Mouse (Mus musculus) gastrocnemius, postnatal 36 days (tissue): ENCODE data around the gene Agbl5. TPM values are rescaled to one million over a fixed set of nuclear protein-coding genes. Genes with fewer than 3 reads are reported as not detected.
A peak's percentile ranks its signal among the peaks of the same experiment; 100 is the strongest.

ENCODE experiments used
- DNase-seq, 2 experiments: peaks; one replicate each; pipeline ENCODE4 v3.0.0; 2022
- intact Hi-C: fragments of 180-260 bp; cut with DNase I; formaldehyde crosslinking; loops from one replicate; pipeline ENCODE4 v1.15.1; 2025
- total RNA-seq, 2 experiments: library from RNA; stranded (reverse); gene quantifications; 2 replicates each; pipeline ENCODE4 v1.2.3; 2021

Gene Agbl5
- total RNA-seq, 2 experiments from 2014 or later: 1.6 to 3.0 TPM

DNA sequence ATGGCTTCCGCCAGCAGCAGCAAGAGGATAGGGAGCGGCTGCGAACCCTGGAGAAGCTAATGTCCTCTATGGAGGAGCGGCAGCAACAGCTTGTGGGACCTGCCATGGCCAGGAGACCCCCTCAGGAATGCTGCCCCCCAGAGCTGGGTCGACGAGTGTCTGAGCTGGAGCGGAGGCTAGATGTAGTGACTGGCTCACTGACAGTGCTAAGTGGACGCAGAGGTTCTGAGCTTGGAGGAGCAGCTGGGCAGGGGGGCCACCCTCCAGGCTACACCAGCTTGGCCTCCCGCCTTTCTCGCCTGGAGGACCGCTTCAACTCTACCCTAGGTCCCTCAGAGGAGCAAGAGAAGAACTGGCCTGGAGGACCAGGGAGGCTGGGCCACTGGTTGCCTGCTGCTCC, 28.9 kb downstream of the Agbl5 start:
- intact Hi-C loops: no loop called here
- DNase-seq: no peak

DNA sequence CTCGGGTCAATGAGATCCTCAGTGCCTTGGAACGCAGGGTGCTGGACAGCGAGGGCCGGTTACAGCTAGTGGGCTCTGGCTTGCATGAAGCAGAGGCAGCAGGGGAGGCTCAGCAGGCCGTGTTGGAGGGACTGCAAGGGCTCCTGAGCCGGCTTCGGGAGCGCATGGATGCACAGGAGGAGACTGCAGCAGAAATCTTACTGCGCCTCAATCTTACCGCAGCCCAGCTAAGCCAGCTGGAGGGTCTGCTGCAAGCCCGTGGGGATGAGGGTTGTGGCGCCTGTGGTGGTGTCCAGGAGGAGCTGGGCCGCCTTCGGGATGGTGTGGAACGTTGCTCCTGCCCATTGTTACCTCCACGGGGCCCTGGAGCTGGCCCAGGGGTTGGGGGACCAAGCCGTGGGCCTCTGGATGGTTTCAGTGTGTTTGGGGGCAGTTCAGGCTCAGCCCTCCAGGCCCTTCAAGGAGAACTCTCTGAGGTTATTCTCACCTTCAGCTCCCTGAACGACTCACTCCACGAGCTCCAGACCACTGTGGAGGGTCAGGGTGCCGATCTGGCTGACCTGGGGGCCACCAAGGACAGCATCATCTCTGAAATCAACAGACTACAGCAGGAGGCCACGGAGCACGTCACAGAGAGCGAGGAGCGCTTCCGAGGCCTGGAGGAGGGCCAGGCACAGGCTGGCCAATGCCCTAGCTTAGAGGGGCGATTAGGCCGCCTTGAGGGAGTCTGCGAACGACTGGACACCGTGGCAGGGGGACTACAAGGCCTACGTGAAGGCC, 29.6 kb downstream of the Agbl5 start:
- no peak for DNase-seq
- intact Hi-C loops: no loop called here

DNA sequence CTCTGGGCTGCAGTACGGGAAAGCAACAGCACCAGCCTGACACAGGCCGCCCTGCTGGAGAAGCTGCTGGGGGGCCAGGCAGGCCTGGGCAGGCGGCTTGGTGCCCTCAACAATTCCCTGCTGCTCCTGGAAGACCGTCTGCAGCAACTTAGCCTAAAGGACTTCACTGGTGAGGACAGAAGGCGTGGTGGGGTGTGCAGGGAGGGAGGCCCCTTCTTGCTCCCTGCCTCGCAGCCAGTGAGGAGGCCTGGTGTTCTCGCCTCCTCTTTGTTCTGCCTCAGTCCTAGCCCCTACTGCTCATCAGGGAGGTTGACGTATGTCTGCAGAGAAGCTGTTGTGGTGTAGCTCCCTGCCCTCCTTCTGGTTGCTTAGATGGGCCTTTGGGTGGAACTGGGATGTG, 30.2 kb downstream of the Agbl5 start:
- intact Hi-C loops: no loop called here
- no peak for DNase-seq

DNA sequence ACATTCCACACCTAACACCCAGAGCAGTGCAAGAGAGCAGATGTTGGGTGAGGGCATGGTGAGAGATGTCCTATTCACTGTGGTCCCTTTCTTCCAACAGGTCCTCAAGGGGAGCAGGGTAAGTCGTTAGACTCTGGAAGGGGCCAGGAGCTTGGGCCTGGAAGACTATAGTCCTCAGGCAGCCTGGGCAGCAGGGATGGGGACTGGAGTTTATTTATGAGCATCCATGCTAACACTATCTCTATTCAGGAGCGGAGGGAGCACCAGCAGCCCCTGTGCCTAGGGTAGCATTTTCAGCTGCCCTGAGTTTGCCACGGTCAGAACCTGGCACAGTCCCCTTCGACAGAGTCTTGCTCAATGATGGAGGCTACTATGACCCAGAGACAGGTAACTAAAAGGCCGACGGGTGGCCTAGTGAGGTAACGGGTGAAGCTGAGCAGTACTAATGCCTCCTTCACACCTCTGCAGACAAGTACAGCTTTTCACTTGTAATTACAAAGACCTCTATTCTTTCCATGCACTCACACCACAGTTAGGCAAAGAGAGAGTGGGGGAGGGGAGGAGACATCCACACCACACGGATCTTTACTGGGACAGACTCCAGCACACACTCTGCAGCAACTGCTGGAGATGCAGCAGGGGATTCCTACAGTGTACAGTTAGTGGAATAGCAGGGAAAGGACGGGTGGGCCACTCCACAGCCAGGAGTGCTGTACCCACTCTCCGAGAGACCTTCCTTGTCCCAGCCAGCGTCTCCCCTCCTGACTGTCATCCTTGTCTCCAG, 31.5 kb downstream of the Agbl5 start:
- no peak for DNase-seq
- intact Hi-C loops: no loop called here

DNA sequence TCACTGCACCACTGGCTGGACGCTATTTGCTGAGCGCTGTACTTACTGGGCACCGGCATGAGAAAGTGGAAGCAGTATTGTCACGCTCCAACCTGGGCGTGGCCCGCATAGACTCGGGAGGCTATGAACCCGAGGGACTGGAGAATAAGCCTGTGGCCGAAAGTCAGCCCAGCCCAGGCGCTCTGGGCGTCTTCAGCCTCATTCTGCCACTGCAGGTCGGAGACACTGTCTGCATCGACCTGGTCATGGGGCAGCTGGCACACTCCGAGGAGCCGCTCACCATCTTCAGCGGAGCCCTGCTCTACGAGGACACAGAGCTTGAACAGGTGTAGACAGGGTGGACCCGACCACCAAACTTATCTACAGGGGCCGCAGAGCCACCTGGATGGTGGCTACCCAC, 32.1 kb downstream of the Agbl5 start:
- DNase-seq: no peak
- intact Hi-C loops: no loop called here

DNA sequence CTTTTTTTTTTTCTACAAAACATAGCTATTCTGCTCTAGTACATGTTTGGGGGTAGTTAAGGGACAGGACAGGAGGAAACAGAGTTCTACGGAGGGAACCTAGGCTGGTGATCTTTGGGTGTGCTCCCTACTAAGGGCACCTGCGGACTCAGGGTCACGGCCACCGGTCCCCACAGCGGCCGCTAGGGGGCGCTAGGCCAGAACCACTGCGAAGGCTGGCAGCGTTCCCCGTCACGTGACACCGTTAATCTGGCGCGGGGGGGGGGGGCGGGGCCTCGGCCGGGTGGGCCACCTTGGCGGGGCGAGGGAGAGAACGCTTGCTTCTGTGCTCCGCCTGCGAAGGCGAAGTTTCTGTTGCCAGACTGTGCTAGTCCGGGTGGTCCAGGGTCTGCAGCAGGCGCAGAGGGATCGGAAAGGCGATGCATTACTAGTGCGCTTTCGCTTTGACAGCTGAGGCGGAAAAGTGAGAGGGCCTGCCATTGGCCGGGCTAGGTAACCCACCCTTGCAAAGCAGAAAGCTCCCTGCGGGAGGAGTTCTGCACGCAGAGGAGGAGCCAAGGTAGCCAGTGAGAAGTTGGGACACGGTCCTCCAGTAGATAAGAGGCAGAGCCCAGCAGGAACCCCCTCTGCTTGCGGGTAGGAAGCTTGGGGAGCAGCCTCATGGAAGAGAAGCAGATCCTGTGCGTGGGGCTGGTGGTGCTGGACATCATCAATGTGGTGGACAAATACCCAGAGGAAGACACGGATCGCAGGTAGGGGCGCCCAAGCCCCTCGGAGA, 33.0 kb downstream of the Agbl5 start, which contains the start of gene Khk:
Khk (plus strand) TSS at position 176 of the 778 bp plus-strand sequence.
- intact Hi-C loops: no loop called here
- peak; percentile 89 to 91 for DNase-seq

DNA sequence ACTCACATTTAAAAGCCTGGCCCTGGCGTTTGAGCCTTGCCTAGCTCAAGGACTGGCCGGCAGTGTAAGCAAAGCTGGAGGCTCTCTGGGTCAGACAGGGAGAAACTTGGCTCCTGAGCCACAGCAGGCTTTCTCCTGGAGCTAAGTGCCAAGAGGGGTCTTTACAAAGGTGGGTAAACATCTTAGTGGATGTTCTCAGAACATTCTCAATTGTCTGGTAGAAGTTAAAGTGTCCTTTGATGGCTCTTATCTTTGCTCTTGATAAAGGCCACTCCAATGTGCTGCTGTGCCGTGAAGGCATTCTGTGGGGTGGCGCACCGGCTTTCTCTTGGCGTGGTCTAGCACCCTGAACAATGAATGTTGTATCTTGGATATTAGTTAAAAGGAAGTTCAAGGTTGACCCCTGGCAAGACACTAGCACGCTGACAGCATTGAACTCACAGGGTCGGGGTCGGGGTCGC, 34.1 kb downstream of the Agbl5 start:
- no peak for DNase-seq
- intact Hi-C loops: no loop called here

DNA sequence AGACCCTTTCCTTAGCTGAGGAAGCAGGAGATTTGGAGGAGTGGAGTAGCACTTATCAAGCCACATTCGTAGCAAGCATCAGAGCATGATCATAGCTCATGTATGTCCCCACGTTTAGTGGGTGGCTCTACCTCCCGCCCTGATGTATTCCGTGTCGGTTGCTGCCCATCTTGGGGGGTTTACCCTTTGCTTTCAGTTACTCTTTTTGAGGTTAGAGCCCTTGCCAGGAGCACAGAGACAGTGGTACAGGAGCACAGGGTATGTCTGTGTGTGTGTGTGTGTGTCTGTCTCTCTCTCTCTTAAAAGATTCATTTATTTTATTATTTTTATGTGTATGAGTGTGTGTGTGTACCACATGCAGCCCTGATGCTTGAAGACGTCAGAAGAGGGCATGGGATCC, 34.6 kb downstream of the Agbl5 start:
- intact Hi-C loops: no loop called here
- DNase-seq: no peak

DNA sequence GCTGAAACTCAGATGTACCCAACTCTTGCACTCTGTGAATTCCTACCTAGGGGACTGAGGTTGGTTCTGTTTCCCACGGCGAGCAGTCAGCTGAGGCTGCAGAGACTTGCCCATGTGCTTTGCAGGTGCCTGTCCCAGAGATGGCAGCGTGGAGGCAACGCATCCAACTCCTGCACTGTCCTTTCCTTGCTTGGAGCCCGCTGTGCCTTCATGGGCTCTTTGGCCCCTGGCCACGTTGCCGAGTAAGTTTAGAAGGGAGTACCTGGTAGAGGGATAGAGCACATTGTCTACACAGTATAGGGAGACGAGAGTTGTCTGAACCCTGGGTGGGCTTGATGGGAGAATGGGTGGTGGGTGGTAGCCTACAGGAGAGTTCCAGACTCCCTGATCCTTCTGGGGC, 36.1 kb downstream of the Agbl5 start:
- no peak for DNase-seq
- intact Hi-C loops: no loop called here

DNA sequence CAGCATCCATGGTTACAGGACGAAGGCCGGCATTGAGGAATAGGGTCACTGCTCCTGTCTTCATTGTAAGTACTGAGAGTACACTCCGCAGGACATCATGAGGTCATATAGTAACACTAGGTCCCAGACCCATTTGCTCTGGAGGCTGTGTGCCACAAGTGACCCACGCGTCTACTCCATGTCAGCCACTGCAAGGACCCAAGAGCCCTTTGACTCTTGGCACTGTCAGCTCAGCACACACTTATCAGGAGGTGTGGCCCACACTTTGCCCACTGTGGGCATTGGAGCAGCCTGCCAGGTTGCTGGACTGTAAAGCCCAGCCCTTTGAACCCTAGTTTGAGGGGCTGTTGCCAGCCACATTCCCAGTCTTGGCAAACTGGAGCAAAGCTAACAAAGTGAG, 36.7 kb downstream of the Agbl5 start:
- intact Hi-C loops: no loop called here

DNA sequence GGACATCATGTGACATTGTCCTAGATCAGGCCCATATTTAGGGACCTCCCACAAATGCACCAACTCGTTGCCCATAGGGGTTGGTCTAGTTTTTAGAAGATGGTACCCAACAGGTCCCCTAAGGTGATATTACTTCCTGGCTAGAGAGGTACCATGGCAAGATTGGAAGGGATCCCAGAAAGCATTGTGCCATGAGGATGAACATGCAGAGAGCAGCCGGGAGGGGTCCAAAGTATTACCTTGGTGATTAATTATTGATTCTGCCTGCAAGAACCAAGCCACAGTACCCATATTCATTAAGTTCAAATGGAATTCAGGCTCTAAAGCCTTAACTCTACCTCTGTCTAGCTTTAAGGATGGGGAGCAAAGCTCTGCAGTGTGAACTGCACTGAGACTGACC, 37.6 kb downstream of the Agbl5 start:
- no peak for DNase-seq
- intact Hi-C loops: no loop called here

More for the DNA sequence above, 36.7 kb downstream of the Agbl5 start:
- DNase-seq: no peak

DNA sequence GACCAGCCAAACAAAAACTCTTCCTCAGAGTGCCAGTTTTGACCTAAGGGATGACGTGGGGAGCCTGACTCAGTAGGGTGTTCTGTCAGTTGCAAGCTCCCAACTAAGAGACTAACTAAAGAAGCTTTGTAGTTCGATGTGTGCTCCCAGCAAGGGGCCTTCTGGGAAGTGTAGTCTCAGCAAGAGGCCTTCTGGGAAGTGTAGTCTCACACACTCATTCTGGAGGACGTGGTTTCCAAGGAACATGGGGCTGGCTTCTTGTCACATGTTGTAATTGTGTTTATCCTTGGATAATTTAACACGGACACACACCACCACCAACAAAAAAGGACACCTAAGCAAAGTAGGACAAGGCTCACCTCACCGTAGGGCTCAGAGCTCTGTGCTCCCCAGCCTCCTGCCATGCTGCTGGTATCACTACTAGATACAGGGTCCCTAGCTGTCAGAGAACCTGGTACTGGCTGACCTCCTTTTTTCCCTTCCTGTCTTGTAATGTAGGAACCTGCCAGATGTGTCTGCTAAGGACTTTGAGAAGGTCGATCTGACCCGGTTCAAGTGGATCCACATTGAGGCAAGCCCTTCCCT, 39.5 kb downstream of the Agbl5 start:
- no peak for DNase-seq
- intact Hi-C loops: loop anchor here (2.0 kb wide), 1 partner anchor 71 kb away; no protein-coding TSS in a partner anchor

DNA sequence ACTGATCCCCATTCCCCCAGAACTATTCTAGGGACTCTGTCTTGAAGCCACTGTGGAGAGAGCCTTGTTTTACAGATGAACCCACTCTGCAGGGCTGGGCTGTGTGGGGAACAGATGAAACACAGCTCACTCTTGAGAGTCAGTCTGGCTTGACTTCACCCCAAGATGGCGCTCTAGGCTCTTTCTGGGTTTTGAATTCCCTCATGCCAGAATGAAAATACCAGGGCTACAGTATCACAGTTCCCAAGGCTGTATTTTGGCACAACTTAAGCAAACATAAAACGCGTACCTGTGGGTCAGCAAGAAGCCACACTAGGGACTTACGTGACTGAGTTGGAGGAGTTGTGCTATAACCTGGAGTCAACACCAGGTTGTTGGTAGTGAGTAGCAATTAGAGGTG, 41.6 kb downstream of the Agbl5 start:
- peak; percentile 64 to 77 for DNase-seq
- intact Hi-C loops: loop anchor here (2.0 kb wide), 1 partner anchor 75 kb away; no protein-coding TSS in a partner anchor

DNA sequence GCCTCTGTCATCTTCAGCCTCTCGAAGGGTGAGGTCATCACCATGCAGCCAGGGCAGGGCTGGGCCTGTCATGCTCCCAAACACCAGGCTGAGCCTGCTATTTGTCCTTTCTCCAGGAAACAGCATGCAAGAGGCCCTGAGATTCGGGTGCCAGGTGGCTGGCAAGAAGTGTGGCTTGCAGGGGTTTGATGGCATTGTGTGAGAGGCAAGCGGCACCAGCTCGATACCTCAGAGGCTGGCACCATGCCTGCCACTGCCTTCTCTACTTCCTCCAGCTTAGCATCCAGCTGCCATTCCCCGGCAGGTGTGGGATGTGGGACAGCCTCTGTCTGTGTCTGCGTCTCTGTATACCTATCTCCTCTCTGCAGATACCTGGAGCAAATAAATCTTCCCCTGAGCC, 42.4 kb downstream of the Agbl5 start:
- intact Hi-C loops: loop anchor here (2.0 kb wide), 1 partner anchor 74 kb away; no protein-coding TSS in a partner anchor
- DNase-seq: no peak

DNA sequence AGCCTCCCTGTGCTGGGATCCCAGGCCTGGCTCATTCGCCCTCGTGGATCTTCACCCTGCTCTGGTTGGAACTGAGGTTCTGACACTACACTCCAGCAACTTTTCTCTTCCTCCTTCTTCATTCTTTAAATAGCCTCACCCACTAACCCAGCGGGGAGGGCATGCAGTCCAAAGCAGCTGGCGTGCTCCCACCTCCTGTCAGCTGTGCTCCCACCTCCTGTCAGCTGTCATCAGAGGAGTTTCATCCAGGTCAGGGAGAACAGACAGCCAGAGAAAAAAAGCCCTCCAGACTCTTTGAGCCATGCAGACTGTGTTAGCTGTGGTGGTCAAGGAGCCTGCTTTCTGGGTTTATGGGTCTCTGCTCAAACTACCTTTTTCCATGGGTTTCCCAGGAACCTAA, 42.9 kb downstream of the Agbl5 start:
- intact Hi-C loops: loop anchor here (2.0 kb wide), 1 partner anchor 73 kb away; no protein-coding TSS in a partner anchor

DNA sequence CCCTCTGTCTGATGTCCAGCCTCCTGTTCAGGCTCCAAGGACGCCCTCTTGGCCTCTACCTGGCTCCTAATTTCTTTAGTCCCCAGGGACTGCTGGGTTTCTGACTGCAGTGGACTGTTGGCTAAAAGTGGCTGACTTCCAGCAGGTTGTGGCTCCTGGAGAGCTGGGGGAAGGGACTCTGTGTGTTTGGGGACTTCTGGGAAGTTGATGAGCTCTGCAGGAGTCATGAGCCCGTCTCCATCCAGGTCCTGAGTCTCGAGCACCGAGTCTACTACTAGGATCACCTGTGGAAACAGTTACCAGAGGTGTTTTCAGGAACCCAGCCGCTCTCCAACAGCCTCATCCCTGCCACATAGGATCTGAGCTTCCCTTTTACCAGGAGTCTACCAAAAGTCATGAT, 45.2 kb downstream of the Agbl5 start:
- intact Hi-C loops: no loop called here
- DNase-seq: no peak

More for the DNA sequence above, 42.9 kb downstream of the Agbl5 start:
- no peak for DNase-seq

DNA sequence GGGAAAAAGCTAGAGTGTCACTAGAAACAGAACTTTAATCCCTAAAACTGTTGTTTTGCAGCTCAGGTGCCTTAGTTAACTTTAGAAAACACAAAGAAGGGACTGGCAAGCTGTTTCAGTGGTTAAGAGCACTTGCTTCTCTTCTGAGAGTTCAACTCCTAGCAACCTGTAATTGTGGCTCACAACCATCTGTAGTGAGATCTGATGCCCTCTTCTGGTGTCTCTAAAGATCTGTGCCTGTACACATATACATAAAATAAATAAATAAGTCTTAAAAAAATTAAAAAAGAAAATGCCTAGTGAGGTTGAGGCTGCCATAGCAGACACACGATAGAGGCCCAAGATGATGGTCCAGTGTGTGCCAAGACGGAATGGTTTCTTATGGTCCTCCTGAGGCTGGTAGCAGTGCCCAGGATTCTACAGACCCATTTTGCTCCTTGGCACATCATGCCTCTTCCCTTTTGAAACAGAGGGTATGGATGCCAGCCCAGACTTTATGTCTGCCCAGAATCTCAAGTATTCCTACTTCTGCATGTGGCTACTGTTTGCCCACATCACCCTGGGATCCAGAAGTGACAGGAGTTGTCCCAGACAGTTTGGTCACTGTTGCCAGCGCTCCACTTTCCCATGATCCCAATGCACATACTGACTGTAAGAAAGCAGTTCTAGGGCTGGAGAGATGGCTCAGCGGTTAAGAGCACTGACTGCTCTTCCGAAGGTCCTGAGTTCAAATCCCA, 46.4 kb downstream of the Agbl5 start:
- intact Hi-C loops: no loop called here
- DNase-seq: no peak

DNA sequence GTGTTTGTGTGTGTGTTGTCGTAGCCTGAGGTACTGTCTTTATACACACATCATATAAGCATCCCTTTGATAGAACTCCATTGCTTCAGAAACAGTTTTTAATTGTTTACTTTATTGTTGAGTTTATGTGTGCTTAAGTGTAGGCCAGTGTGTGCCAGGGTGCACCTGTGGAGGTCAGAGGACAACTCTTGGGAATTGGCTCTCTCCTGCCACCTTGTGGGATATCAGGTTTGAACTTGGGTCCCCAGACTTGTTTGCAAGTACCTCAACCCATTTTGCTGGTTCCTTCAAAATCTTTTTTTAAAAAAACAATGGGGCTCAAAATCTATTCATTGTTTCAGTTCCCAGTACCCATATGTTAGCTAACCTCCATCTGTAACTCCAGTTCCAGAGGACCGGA, 54.5 kb downstream of the Agbl5 start:
- DNase-seq: no peak
- intact Hi-C loops: no loop called here

DNA sequence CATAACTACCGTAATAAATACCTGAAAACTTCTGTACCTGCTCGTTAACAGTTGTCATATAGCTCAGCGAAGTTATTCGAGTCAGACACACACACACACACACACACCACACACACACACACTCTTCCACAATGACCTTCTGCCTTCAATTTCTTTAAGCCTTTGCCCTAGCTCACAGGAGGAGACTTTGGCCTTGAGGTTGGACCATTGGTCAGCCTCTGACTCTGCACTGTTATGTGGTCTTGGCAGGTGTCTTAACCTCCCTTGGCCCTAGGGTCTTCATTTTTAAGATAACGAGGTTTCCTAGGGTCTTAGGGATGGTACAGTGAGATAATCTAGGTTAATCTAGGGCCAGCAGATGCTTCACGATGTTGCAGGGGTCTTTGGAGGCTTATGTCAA, 55.9 kb downstream of the Agbl5 start:
- DNase-seq: no peak
- intact Hi-C loops: no loop called here
